Mouse (Mus musculus): Measurements from ENCODE around the gene Slc1a7.

Slc1a7 gene

DNA sequence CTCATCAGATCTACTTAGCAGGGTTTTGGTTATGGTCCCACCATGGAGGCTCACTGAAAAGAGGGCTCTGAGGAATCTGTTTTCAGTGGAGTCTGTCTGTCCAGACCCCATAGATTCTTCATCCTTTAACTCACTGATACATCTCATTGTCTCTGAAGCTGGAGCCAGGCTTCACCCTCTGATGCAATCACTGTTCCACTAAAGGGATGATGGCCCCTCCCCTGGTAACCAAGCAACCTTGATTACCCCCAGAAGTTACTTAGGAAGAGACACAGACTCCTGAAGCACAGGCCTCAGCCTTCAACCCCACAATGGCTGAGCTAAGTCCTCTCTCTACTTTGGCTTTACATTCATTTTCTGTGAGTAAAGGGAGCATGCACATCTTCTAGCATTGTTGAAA is 1.6 kb downstream of the Slc1a7 start:
- in situ Hi-C loops (cut with MboI) = no loop called here

DNA sequence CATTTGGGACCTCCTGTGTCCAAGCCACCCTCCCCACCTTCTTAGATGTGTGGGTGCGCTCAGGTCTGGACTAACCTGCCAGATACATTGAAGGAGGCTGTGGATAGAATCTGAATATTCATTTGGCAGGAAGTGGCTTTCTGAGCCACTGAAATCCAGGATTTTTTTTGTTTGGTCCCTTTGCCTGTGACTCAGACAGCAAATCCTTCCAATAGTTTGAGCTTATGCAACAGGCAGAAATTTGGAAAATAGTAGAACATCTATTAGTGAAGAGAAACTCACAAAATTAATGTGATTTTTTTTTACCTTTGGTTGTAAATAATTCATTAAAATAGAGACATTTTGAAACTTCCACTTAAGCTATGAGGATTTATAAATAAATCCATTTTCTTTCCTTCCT is 3.0 kb downstream of the Slc1a7 start:
- in situ Hi-C loops (cut with MboI) = no loop called here

DNA sequence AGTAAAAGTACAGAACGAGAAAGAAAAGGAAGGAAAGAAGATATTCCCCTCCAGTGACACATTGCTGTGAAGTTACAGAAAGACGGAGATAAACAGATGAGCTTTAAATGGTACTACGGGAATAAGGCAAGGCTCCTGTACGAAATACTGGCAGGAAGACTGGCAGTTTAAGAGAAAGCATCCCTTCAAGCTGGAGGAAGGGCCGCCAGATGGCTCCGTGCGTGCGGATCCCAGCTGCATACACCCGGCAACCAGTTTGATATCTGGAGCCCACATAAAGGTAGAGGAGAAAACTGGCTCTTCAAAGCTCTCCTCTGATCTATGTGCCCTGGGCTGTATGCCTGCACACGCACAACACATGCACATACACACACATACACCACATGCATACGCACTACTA is 6.4 kb downstream of the Slc1a7 start:
- in situ Hi-C loops (cut with MboI) = no loop called here

DNA sequence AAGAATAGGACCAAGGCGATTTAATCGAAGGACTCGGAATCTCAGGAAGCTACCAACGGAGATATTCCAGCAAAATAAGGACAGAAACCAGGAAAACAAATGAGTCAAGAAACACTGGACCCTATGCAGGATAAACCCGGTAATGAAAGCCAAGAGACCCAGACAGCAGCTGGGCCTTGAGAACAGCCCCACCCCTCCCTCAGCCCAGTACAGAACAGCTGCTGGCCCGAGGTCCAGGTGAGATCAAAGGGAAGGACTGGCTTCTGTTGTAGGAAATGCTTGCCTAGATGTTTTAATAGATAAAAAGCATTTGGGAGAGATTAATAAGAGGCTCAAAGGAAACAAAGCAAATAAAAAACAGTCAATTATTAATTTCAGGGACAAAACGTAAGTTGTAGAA is 6.9 kb downstream of the Slc1a7 start:
- in situ Hi-C loops (cut with MboI) = no loop called here

DNA sequence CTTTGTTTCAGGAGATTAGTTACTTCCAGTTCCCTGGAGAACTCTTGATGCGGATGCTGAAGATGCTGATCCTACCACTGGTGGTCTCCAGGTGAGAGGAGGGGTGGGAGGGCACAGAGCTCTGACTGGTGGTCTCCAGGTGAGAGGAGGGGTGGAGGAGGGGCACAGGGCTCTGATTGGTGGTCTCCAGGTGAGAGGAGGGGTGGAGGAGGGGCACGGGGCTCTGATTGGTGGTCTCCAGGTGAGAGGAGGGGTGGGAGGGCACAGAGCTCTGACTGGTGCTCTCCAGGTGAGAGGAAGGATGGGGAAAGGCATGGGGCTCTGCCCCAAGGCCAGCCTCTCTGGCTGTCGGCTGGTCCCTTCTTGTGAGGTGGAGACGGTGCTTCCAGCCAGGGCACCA is 9.5 kb downstream of the Slc1a7 start:
- in situ Hi-C loops (cut with MboI) = no loop called here

DNA sequence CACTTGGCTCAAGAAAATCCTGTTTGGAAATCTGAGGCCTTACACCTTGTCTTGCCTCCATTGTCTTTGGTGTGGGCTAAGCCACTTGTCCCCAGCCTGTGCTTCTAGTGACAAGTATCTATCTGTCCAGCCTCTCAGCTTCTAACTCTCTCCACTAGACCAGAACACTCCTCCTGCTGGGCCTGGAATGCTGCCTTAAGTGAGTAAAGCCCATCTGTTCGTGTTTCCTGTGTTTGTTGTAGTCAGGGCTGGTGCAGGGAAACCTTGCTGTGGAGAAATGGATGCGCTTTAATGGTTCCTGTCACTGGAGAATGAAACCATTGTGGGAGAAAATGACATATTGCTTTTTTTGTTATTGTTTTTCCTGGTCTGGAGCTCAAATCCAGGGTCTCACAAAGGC is 11.4 kb downstream of the Slc1a7 start:
- in situ Hi-C loops (cut with MboI) = no loop called here

DNA sequence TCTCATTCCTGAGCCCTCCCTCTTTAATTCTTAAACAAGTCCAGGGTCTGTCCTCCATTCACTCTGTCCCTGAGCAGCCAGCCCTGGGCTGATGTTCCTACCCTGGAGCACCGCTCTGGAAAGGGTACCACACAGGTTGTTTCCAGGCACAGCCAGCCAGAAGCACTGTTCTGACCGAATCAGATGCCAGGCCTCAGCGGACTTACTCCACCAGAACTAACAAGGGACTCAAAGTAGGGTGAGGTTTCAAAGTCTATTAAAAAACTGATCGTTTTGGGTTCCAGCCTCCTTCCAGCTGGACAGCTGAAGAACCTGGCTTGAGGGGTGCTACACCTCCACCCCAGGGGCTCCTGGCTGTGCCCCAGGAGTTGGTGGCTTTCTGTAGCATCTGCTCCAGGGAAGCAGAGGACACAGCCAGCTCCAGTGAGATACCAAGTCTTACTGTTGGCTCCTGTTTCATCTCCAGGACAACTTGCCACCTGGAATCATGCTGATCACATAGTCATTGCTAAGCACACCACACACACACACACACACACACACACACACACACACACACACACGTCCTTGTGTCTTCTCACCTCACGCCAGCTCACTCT is 12.0 kb downstream of the Slc1a7 start:
- in situ Hi-C loops (cut with MboI) = no loop called here

DNA sequence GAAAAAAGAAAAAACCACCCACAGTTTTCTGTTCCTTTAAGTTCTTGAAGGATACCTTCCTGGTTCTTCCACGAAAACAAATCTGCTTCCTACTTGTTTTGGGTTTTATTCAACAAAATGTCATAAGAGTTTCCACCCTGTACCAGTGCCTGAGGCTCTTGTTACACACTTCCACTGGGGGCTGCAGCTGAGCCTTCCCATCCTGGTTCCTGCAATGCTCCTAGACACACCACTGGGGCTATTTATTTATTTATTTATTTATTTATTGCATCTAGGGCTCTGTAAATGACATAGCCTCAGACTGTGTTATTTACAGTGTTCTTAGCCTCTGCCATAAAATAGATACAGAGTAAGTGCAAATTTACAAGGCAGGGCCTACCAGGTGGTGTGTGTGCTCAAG is 15.6 kb downstream of the Slc1a7 start:
- in situ Hi-C loops (cut with MboI) = no loop called here

DNA sequence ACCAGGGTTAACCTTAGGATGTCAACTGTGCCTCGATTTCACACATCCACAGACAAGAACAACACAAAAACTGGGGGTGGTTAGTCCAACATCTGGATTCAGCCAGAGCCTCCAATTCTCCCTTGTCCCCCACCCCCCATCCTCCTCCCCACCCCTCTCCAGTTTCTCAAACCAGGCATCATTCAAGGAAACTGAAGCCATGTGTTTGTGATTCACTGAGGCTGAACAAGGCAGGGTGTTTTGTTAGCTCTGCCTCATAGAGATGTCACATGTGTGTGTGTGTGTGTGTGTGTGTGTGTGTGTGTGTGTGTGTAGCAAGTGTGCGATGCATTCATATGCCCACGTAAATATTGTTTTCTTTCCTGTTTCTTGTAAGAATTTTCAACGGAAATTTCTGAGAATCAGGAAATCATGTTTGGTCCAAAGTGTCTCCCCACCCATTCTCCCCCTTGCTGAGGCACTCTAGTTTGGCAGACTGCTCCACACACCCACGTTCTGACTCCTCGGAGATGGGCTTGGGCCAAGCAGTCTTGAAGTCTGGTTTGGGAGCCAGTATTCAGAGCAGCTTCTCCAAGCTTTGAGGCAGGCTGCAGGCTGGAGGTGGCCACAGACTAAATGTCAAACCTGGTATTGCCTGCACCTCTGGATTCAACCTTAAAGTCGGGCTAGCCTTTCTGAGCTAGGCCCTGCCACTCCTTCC is 16.3 kb downstream of the Slc1a7 start:
- in situ Hi-C loops (cut with MboI) = no loop called here

DNA sequence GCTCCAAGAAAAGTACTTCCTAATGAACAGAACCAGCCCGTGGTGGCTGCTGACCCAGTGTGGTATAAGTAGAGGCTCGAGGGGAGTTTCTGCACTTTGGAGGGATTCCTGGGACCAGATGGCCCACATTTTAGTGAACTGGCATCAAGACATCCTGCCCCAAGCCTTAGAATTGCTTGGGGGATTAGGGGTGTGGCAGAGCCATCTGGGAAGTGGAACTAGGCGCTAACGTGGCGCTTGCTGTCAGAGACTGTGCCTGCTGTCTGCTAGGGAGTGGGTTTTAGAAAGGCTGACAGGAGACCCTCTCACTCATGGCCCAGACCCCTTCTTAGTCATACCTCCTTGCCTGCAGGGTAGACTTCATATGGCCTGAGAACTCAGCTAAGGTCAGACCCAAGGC is 17.7 kb downstream of the Slc1a7 start:
- in situ Hi-C loops (cut with MboI) = no loop called here

DNA sequence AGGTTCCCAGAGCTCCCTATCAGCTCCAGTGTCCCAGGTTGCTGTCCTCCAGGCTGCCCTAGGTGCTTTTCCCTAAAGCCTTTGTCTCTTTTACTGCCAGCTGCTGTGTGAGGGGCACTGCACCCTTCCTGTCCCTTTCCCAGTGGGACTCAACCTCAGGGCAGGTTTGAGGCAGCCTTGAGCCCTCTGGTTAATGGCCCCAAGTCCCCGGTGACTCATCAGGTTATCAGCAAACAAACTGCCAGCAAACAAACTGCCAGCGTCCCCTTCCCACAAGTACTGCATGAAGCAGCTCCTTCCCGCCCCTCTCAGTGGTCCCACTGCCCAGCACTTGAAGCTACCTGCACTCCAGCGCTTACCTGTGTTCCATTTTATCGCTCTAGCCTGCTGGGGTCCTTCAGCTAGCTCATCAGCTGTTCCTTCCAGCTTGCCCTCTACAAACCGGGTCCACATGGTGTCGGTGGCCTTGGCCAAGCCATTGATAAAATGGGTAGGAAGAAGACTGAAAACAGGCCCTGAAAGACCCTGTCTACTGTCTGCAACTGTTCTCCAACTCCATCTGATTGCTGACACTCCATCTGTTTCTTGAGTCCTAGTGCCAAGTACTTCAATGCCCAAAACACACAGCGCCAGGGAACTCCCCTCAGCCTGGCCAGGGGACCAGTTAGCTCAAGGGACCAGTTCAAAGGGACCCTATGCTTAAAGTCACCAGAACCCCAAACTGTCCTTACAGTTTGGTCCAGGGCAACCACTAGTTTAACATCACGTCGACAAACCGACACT is 18.4 kb downstream of the Slc1a7 start:
- in situ Hi-C loops (cut with MboI) = no loop called here

DNA sequence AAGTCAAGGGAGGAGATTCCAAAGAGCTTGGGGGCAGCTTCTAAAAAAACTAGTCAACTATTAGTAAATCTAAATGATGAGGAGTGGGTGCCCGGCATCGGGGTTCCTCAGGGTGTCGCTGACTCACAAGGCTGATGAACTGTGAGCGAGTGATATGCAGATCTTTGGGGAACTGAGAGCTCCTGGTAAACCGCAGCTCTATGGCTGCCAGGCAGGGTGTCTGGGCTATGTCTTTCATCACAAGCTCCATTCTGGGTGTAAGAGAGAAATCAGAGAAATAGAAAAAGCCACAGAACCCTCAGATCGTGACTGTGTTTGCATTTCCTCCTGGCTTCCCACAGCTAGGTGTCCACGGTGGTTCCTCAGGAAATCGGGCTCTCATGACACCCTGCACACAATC is 20.8 kb downstream of the Slc1a7 start:
- in situ Hi-C loops (cut with MboI) = no loop called here

DNA sequence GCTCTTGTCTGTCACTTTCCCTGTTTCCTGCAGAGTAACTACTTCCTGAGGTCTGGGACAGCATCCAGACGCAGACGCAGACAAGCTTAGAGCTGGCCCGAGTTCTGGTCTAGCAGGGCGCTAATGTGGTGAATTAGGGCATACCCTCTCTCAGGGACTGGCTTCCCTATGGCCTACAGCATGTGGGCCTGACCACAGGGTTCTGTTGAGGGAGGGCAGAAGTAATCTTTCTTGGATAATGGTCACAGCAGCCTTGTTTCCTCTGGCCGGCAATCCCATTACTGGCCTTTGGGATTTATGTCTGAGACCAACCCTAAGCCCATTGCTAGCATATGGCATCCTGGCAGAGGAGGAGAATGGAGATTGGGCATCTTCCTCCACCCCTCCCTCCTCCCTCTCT is 22.7 kb downstream of the Slc1a7 start:
- in situ Hi-C loops (cut with MboI) = no loop called here

DNA sequence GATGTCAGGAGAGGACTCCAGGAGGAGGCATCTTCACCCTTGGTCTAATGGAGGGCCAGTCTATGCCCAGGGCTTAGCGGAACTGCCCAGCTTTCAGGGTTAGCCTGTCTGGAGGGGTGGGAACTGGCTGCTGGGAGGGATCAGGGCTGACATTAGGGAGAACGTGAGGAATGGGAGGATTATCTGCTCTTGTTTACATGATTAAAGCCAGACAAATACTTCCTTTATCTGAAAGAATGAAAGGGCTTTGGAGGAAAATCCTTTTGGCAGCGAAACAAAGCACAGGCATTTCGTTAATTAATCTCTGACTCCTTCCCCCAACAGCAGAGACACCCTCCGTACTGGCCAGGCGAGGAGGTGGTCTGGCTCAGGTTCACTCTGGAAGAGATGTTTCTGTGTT is 23.7 kb downstream of the Slc1a7 start:
- in situ Hi-C loops (cut with MboI) = no loop called here

DNA sequence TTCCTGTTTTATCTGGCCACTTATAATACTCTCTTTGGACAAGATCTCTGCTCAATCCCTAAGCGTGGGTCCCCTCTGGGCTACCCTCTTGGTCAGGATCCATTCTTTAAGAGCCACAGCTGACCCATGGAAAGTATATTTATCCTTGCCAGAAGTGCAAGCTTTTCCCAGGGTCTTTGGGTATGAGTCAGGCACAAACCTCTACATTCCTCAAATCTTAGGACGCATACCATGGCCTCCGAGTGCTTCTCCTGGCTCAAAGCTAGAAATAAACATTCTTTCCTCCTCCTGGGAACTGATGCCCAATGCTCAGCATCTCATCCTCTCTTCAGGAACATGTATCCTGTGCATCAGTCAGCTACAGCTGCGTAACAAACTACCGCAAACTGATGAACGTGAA is 26.9 kb downstream of the Slc1a7 start:
- in situ Hi-C loops (cut with MboI) = no loop called here

DNA sequence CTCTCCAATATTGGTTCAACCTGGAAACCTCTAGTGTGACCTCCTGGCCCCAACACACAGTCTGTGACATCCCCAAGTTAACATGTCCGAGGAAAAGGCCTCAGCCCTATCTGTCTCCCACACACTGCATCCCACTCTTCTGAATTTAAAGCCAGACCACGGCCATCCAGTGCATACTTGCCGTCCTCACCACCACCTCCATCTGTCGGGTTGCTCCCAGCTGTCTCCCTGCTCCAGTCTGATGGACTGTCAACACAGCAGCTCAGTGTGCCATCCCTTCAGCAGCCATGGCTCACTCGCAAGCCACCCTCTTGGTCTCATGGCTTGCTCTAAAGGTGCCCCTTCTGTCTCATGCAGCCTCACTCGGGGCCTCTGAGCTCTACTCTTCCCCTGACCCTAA is 27.6 kb downstream of the Slc1a7 start:
- in situ Hi-C loops (cut with MboI) = no loop called here

DNA sequence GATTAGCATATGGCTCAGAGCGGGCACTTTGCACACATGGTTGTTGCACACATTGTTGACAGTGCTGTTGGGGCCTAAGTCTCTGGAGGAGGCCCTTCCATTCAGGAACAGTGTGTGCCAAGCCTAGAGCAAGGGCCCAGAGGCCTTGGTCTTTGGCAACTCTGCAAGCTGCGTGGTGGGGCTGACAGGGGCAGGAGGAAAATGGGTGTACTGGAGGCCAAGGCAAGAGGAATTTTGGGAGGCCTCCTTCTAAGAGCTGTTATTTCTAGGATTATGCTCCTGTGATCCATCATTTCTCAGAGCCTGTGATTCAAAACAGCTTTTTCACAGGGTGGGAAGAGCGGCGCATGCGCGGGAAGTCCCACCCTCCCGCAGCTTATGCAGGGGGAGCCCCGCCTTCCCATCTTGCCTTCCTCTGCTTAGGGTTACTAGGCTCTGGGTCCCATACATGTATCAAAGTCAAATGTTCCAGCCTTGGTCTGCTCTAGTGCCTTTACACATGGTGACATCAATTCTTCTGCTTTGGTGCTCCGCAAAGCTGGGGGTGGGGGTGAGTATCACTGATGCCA is 28.4 kb downstream of the Slc1a7 start:
- in situ Hi-C loops (cut with MboI) = no loop called here

DNA sequence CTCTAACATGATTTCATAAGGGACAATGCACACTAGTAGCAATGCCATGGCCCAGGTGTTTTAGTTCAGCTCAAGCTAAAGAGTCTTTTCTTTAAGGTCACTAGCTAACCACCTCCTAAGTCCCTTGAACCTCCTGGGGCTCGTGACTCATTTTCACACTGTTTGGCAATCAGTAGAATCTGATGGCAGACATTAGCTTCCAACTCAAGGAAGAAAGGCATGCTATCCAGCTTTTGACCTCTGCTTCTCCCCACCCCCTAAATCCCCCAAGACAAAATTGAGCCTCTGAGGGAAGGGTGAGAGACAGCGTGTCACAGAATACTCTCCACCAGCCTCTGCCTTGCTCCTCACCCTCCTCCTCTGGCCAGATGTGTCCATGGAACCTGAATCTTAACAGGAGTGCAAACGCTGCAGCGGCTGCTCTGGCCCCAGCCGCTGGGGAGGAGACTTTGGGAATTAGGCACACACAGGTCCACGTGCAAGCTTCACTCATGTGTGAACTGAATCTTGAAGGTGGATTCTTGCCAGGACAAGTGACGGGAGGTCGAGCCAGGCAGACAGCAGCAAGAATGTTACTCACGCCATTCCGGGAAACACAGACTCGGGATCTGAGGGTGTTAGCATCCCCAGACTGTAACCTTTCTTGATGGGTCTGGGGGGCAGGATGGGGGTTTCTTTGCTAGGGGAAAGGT is 30.7 kb downstream of the Slc1a7 start:
- in situ Hi-C loops (cut with MboI) = no loop called here

DNA sequence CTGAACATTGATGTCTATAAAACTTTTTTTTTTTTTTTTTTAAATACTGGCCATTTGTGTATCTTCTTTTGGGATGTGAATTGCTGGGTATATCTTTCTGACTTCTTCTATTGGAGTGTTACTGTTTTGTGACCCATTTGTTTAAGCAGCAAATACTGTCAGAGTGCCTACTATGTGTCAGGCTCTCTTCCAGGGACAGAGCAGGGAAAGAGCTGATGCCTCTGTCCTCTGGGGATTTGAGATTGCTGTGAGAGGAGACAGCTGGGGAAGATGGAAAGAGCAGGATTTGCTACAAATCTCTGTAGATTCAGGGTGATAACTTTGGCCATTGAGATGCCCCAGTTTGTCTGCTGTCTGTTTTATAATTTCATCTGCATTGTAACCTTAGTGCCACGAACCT is 31.2 kb downstream of the Slc1a7 start:
- in situ Hi-C loops (cut with MboI) = no loop called here

DNA sequence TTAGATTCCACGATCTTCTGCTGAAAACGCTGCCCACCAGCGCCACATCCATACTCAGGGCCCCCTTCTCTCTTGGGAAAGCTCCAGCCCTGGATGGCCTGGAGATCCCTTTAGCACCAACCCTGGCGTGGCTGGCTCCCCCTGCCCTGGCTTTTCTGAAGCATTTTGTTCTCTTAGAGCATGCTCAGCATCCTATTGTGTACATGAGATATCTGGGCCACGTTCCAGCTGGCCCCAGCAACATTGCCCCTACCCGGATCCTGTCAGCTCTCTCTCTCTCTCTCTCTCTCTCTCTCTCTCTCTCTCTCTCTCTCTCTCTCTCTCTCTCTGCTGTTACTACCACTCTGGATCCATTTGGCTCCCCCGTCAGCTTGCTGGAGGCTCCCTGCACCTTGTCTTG is 37.2 kb downstream of the Slc1a7 start:
- in situ Hi-C loops (cut with MboI) = no loop called here

DNA sequence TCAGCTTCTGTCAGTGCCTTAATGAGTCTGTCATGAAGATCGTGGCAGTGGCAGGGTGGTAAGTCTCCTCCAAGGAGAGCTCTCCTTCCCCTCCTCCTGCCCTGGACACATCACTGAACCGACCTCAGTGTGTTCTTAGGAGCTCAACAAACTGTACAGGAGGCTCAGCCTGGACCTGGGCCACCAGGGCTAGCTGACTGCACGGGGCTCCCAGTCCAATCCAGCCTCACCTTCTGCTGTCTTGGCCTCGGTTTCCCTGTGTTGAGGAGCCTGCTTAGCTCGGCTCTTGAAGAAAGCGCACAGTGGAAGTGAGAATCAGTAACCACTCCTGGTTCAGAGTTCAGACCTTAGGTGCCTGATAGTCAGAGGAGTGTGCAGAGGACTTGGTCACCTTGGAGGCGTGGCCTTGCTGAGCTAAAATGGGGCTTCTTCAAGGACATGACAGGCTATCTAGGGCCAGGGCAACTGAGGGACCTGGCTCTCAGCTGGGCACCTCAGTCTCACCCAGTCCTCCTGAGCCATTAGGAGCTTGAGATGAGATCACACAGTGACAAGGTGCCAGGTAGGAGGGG is 39.5 kb downstream of the Slc1a7 start:
- in situ Hi-C loops (cut with MboI) = no loop called here

DNA sequence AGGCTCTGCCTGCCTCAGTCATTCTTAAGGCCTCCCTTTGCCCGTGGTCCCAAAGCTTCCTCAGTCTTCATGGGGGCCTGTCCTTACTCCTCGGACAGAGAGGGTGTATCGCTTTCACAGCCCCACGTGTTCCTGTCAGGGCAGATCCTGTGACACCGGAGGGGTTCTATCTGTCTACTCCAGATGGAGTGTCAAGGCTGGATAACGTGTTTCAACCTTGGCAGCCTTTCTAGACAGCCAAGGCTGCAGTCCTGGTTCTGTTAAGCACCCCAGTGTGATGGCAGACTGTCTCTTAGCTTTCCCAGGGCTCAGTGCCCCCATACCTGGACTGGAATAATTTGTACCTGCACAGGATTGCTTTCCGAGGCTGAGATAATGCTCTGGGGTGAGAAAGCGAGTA is 40.4 kb downstream of the Slc1a7 start:
- in situ Hi-C loops (cut with MboI) = no loop called here

Measured in mature B cell (primary cell).